Mouse (Mus musculus): ENCODE measurements around the gene Rasa1. TPM values are rescaled to one million over a fixed set of nuclear protein-coding genes. Genes with fewer than 3 reads are reported as not detected.

Gene Rasa1
- 231 TPM for polyA plus RNA-seq (2014; fragmentation: Illumina TruSeq; extraction: RNeasy Lipid Tissue Mini Kit (QIAGEN cat#74804))

GRCm38 (mm10) chr13:85288843-85289713 lies at the start of gene Rasa1:
Gene Rasa1, minus strand, starts transcription at chr13:85289130.

GRCm38 (mm10) chr13:85188903-85189643 lies 99.9 kb downstream of the Rasa1 start, which contains the start of gene Ccnh:
Gene Ccnh, plus strand, starts transcription at chr13:85189408.

Other genes with a start within 250 kb of the Rasa1 start
- gene Ccnh, start 99.7 kb downstream of the Rasa1 start, polyA plus RNA-seq (2014; fragmentation: Illumina TruSeq; extraction: RNeasy Lipid Tissue Mini Kit (QIAGEN cat#74804)): 127 TPM

Data from ovary, adult 10 weeks (tissue).